Mouse (Mus musculus) kidney, postnatal 36 days (tissue): Measurements from ENCODE around the gene Tdrd1.
A peak's percentile ranks its signal among the peaks of the same experiment; 100 is the strongest.

Experiments
- DNase-seq, 2 experiments: peaks; one replicate each; pipeline ENCODE4 v3.0.0; 2021 to 2022; ENCODE audit warnings: mixed read lengths in 2 of 2

Tdrd1 gene

GRCm38 (mm10) chr19:56829267-56829666 is 3.3 kb downstream of the Tdrd1 start:
- DNase-seq: no peak

- DNase-seq: no peak
Observed at GRCm38 (mm10) chr19:56830163-56830562, 4.2 kb downstream of the Tdrd1 start.

GRCm38 (mm10) chr19:56835340-56835739 is 9.3 kb downstream of the Tdrd1 start:
- DNase-seq: peak; percentile 46 to 78

- no peak for DNase-seq
Observed at GRCm38 (mm10) chr19:56838942-56839706, 13.1 kb downstream of the Tdrd1 start.

- DNase-seq: no peak
Observed at GRCm38 (mm10) chr19:56842974-56843373, 17.0 kb downstream of the Tdrd1 start.

GRCm38 (mm10) chr19:56852590-56852989 is 26.6 kb downstream of the Tdrd1 start:
- no peak for DNase-seq

GRCm38 (mm10) chr19:56856455-56856854 is 30.4 kb downstream of the Tdrd1 start:
- DNase-seq: no peak

GRCm38 (mm10) chr19:56867701-56868100 is 41.7 kb downstream of the Tdrd1 start:
- no peak for DNase-seq

GRCm38 (mm10) chr19:56873816-56874600 is 48.0 kb downstream of the Tdrd1 start, which contains the start of gene Vwa2:
TSS of gene Vwa2 (plus strand) at chr19:56874249.
- peak in 1 of 2 experiments; percentile 61 for DNase-seq

GRCm38 (mm10) chr19:56874601-56875315 is 48.7 kb downstream of the Tdrd1 start:
- DNase-seq: peak in 1 of 2 experiments; percentile 18

GRCm38 (mm10) chr19:56877364-56877763 is 51.4 kb downstream of the Tdrd1 start:
- DNase-seq: no peak

GRCm38 (mm10) chr19:56887879-56888278 is 61.9 kb downstream of the Tdrd1 start:
- DNase-seq: no peak

GRCm38 (mm10) chr19:56888654-56889053 is 62.6 kb downstream of the Tdrd1 start:
- DNase-seq: no peak

- no peak for DNase-seq
Observed at GRCm38 (mm10) chr19:56891438-56891837, 65.4 kb downstream of the Tdrd1 start.

GRCm38 (mm10) chr19:56892586-56892985 is 66.6 kb downstream of the Tdrd1 start:
- no peak for DNase-seq

GRCm38 (mm10) chr19:56893326-56893725 is 67.3 kb downstream of the Tdrd1 start:
- no peak for DNase-seq

- peak; percentile 55 to 61 for DNase-seq
Observed at GRCm38 (mm10) chr19:56897654-56898053, 71.6 kb downstream of the Tdrd1 start.

- DNase-seq: no peak
Observed at GRCm38 (mm10) chr19:56904095-56904494, 78.1 kb downstream of the Tdrd1 start.

GRCm38 (mm10) chr19:56905395-56905794 is 79.4 kb downstream of the Tdrd1 start:
- no peak for DNase-seq

- no peak for DNase-seq
Observed at GRCm38 (mm10) chr19:56907850-56908249, 81.8 kb downstream of the Tdrd1 start.

- DNase-seq: peak; percentile 48 to 77
Observed at GRCm38 (mm10) chr19:56908472-56909270, 82.7 kb downstream of the Tdrd1 start.

- DNase-seq: no peak
Observed at GRCm38 (mm10) chr19:56910561-56910960, 84.6 kb downstream of the Tdrd1 start.
